Mouse (Mus musculus): ENCODE data around the gene Pla2g5. TPM values are rescaled to one million over a fixed set of nuclear protein-coding genes. Genes with fewer than 3 reads are reported as not detected.

The Pla2g5 gene
- total RNA-seq, 2 experiments from 2014 or later: 2.8 to 4.2 TPM

DNA sequence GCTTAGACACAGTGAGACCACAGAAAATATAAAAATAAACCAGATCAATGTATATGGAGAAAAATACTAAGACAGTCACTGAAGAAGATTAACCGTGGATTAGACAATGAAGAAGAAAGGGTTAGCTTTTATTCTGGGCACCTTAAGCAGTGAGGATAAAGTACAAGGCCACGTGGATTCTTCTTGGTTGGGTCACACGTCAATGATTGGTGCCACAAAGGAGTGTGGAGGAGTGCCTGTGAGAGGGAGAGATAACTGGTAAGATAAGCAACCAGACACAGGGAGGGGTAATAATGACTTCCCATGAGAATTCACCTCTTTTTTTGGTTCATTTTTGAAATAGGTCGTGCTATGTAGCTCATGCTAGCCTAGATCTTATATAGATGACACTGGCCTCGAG, 90.9 kb downstream of the Pla2g5 start:
- DNase-seq (ENCODE audit: low spot score in 2 of 2): no peak
- intact Hi-C loops (cut with DNase I): no loop called here

DNA sequence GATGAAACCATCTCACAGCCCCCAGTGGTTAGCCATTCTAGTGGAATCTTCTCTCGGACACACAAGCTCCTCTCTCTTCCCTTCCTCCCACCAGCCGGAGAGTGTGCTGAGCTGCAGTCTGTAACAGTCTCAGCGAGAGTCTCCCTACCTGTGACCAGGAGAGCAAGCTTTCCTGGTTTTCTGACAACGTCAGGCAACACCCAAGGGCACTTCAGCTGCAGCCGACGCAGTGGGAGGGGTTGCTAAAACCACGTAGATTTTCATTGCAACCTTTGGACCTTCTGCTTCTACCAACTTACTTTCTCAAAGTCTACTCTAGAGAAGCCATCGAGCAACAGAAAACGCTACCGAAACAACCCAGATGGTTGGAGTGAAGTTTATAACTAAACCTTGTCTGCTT, 91.3 kb downstream of the Pla2g5 start:
- intact Hi-C loops (cut with DNase I): no loop called here
- no peak for DNase-seq (ENCODE audit: low spot score in 2 of 2)

DNA sequence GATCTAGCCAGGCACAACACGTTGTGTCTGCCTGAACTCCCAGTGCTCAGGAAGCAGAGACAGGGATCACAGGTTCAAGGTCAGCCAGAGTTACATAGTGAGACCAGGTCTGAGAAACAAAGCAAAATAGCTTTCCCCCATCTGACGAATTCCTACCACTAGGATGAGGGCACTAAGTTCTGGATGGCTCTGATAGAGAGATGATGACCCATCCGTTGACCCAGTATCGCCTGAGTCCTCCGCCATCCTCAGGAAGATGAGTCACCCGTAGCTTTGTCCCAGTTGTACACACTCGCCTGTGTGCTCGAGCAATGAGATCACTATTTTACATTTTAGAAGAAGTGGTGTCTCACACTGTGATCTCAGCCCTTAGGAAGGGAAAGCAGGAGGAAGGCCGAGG, 101.0 kb downstream of the Pla2g5 start:
- no peak for DNase-seq (ENCODE audit: low spot score in 2 of 2)
- intact Hi-C loops (cut with DNase I): no loop called here

DNA sequence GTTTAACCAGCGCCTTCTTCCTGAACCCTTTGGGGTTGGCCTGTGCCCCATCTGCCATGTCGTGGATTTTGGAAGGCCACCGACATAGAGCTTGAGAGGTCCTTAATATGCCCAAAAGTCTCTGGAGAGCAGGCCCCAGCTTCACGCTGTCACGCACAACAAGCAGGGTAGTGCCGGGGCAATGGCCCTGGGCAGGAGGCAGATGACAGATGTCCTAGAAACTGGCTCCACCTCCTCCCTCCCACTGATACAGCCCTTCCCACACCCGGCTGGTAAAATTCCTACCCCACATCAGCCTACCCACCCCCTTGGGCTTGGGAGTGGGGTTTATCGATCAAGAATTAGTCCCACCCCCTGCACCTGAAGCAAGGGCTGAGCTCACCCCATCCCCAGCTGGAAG, 105.9 kb downstream of the Pla2g5 start, which contains the start of gene Pla2g2f:
Pla2g2f (minus strand) TSS at position 211 of the 400 bp plus-strand sequence.
- intact Hi-C loops (cut with DNase I): no loop called here
- DNase-seq (ENCODE audit: low spot score in 2 of 2): no peak

DNA sequence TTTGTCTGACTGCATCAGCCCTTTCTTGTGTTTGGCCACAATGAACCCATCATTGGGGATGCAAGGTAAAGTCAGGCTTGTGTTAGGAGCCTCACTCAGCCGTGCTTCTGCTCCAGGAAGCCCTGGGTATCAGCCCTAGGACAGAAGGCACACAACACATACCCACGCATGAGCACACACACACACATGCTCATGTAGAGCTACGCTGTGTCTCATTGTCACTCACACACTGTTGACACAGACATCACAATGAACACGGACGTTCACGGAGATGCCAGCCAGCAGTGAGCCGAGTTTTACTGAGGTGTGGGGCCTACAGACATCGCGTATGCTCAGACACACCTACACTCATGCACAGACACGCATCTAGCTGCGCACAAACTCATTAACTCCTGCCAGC, 107.3 kb downstream of the Pla2g5 start:
- intact Hi-C loops (cut with DNase I): no loop called here
- DNase-seq (ENCODE audit: low spot score in 2 of 2): no peak

DNA sequence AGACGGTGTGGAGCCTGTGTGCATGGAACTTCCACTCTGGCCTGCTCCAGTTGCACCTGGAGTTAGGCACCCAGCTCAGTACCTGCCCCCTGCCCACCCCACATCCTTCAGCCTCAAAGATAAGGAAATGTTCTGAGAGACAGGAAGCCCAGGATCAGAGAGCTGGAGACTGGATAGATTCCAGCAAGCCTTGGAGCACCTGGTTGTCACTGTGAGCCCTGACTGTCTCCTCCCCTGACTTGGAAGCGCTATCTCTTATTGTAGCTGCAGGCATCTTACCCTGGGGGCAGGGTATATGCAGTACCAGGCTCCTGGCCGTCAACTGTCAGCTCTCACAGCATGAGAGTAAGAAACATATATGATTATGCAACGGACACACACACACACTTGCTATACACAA, 107.8 kb downstream of the Pla2g5 start:
- intact Hi-C loops (cut with DNase I): no loop called here
- DNase-seq (ENCODE audit: low spot score in 2 of 2): no peak

DNA sequence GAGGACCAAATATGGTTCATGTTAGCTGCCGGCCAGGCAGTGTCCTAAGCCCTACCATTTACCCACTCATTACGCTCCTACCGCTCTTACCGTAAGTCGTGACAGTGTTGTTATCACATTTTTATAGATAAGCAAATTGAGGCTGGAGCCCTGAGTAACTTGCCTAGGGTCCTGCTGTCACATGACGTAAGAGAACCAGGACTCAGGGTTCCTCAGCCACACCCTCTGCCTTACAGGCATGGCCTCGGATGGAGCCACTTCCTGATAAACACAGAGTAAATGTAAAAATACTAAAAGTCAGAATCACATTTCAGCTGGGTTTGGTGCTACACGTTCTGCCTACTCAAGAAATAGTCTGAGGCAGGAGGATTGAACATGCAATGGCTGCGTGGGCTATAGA, 108.8 kb downstream of the Pla2g5 start:
- no peak for DNase-seq (ENCODE audit: low spot score in 2 of 2)
- intact Hi-C loops (cut with DNase I): no loop called here

DNA sequence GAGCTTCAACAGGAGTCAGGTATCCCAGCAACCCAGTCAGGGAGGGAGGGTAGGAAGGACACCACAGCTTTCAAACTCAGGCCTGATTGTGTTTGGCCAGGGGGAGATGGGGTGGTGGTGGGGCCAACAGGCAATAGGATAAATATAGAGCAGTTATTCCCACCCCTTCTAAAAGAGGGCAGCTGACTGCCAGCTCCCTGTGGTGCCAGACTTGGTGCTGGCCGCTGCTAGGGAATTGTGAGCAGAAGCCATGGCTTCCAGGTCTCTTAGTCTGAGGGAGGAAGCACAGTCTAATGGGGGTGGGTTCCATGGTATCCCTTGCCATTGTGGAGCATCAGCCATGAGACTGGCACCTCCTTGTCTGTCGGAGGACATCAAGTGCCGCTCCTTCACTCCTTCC, 109.7 kb downstream of the Pla2g5 start:
- intact Hi-C loops (cut with DNase I): no loop called here
- DNase-seq (ENCODE audit: low spot score in 2 of 2): no peak

DNA sequence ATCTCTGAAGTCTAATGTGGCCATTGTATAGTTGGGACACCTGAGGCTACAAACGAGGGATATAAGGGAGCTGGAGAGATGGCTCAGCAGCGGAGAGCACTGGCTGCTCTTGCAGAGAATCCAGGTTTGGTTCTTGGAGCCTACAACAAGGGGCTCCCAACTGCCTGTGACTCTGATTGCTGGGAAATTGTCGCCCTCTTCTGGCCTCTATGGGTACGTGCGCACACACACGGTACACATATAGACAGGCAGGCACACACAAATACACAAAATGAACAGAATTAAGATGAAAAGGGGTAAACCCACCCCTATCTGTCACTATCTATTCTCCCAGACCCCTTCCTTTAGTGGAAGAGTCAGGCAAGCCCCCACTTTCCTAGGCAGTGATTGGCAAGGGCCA, 110.7 kb downstream of the Pla2g5 start:
- intact Hi-C loops (cut with DNase I): no loop called here
- no peak for DNase-seq (ENCODE audit: low spot score in 2 of 2)

Other genes with a start within 250 kb of the Pla2g5 start
- gene Vwa5b1, start 227.6 kb downstream of the Pla2g5 start, total RNA-seq (2021): 1 to 10 TPM; 3.1 to 4.3 TPM
- under 1 TPM in 1 of 2 experiments, not detected in 1; 0.22 TPM for gene Pla2g2c, start 138.7 kb downstream of the Pla2g5 start, total RNA-seq (2021)
- under 1 TPM; 0.88 to 0.99 TPM for gene Ubxn10, start 126.3 kb downstream of the Pla2g5 start, total RNA-seq (2021)
- gene Pla2g2f, start 105.9 kb downstream of the Pla2g5 start, total RNA-seq (2021): under 1 TPM; 0.21 to 0.29 TPM
- gene Pla2g2d, start 87.7 kb downstream of the Pla2g5 start, total RNA-seq (2021): under 1 TPM; 0.19 to 0.20 TPM
- not detected for gene Gm13030, start 10.5 kb upstream of the Pla2g5 start, total RNA-seq (2021)
- not detected for gene Pla2g2e, start 14.5 kb upstream of the Pla2g5 start, total RNA-seq (2021)
- 10 to 100 TPM; 16.9 to 19.8 TPM for gene Otud3, start 50.5 kb upstream of the Pla2g5 start, total RNA-seq (2021)
- not detected for gene Rnf186, start 103.6 kb upstream of the Pla2g5 start, total RNA-seq (2021)
- gene Tmco4, start 109.4 kb upstream of the Pla2g5 start, total RNA-seq (2021): 1 to 10 TPM; 1.1 to 1.8 TPM
- 1 to 10 TPM; 5.4 to 6.2 TPM for gene Htr6, start 212.1 kb upstream of the Pla2g5 start, total RNA-seq (2021)
- 10 to 100 TPM; 43.8 to 50.2 TPM for gene Nbl1, start 229.5 kb upstream of the Pla2g5 start, total RNA-seq (2021)